Mouse (Mus musculus) small intestine, adult 2 months (tissue): Measurements from ENCODE around the gene Gm13275.
"Not testable (repeated sequence)": the region's sequence is repeated elsewhere in the genome, so short reads cannot be mapped to it uniquely, and the experiment has no call there.

Experiments used
- CTCF ChIP-seq: fragments of 200-500 bp; IDR thresholded peaks from 2 replicates; pipeline ENCODE4 v1.5.1; 2012; ENCODE audit warnings: low read depth, mild to moderate bottlenecking, control low read depth, inconsistent platforms, low read length, moderate library complexity, mixed read lengths; ENCODE audit not compliant: insufficient replicate concordance, insufficient read length; ENCODE audit errors: extremely low read depth
- POLR2A ChIP-seq: fragments of 200-500 bp; IDR thresholded peaks from 2 replicates; pipeline ENCODE4 v1.6.1; 2012; ENCODE audit warnings: low read depth, mild to moderate bottlenecking, control low read depth, inconsistent platforms, low read length, moderate library complexity

- not testable (repeated sequence) for TF ChIP-seq POLR2A
- TF ChIP-seq CTCF = peak; percentile 34; the same call in 1 of the 2 replicates
Measured at GRCm38 (mm10) chr4:88763384-88764018, 30.8 kb upstream of the Gm13275 start.
